Mouse (Mus musculus): Measurements from ENCODE around the gene Dlg2. TPM values are rescaled to one million over a fixed set of nuclear protein-coding genes. Genes with fewer than 3 reads are reported as not detected.

The Dlg2 gene
- total RNA-seq, 2 experiments from 2014 or later, result 0.25 to 0.54 TPM

DNA sequence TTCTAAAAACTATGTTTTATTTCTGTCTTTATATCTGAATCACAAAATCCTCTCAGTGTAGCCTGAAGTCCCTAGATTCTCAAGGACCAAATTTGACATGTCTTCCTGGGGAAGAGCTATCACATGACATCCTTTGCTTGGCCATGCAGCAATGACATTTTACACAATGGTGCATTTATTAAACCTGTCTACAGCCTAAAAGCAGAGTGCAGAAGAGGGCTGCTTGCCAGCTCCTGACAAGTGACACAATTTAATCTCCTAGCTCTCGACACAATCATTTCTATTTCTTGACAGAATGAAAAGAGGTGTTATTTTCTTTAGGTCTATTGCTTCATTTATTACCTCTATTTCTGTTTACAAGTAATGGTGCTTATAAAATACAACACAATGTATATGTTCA lies 1400.4 kb downstream of the Dlg2 start:
- no peak for ATAC-seq (replicated peaks; ENCODE audit: poor library complexity)

DNA sequence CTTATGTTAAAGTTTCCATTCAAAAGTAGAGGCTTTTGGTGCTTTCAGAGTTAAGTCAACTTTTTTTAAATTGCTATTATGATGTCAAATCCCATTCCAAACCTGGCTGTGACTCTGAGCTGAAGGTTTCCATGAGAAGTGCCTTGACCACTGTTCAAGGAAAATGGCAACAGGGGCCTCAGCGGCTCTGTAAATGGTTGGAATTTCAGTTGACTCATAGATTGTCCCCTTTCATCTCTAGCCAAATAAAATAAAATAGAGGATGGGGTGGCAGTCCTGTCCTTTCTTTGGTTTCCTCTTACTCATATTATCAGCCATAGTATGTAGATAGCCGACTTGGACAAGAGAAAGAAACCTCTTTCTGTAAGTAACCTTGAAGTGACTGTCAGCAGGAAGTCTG lies 1401.3 kb downstream of the Dlg2 start:
- no peak for ATAC-seq (replicated peaks; ENCODE audit: poor library complexity)

DNA sequence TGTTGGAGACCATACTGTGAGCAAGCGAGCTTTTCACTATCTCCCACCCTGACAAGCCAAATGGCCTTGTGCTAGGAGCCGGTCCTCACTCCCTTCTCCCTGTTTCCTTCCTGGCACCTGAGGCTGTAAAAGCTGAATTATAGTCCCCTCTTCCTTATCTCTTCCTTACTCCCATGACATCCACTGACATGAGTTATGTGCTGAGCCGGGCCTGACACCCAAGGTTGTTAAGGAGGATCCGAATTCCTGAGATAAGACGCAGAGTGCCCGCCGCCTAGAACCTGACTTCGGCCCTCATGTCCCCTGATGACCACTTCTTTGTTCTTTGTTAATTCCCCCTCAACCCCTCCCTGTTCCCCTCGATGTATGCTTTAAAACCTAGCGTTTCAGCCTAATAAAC lies 1409.9 kb downstream of the Dlg2 start:
- no peak for ATAC-seq (replicated peaks; ENCODE audit: poor library complexity)

DNA sequence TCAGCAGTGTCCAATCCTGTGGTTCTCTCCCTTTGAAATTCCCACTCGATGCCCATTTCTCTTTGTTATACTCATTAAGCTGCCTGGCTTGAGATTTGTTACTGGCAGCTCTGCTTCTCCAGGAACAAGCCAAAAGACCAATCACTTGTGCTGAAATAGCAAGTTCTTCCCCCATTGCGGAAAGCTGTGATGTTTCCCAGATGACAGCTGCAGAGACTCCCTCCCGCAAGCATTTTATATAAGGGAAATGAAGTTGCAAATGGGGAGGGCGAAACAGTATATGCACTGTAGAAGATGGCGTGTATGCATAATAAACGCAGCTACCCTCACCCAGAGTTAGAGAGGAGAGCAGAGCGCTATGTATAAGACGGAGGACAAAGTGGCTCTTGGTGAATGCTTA lies 1417.5 kb downstream of the Dlg2 start:
- no peak for ATAC-seq (replicated peaks; ENCODE audit: poor library complexity)

DNA sequence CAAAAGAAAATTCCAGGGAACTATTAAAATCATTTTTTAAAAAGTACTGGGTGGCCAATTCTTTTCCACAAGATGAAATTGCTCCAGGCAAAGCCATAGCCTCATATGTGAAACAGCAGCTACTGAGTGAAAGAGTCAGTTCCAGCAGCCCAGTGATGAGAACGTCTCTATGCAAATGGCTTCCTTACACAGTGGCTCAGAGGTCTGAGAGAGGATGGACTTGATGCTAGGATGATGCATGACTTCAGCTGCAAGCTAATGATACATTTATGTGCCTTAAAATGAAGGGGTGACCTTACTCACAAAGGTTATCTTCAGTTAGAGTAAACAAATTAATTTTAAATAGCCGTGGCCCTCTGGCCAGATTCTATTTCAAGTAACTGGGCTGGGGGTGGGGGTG lies 1420.5 kb downstream of the Dlg2 start:
- no peak for ATAC-seq (replicated peaks; ENCODE audit: poor library complexity)

DNA sequence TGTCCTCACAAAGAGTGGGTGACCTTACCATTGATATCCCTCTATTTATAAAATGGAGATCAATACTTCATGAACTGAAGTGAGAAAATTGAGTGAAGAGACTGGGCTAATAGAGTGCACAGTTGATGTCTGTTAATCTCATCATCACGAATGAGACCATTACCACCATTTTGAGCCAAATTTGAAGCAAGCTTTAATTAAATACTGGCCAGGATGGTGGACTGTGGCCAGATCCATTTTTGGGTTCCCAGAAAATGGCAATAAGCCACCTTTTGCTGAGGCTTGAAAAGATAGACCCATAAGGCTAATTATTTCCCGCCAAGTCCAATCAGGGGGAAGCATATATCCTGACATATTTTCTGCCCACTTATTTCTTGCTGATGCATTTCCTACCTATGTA lies 1421.0 kb downstream of the Dlg2 start:
- ATAC-seq (replicated peaks; ENCODE audit: poor library complexity), result no peak

DNA sequence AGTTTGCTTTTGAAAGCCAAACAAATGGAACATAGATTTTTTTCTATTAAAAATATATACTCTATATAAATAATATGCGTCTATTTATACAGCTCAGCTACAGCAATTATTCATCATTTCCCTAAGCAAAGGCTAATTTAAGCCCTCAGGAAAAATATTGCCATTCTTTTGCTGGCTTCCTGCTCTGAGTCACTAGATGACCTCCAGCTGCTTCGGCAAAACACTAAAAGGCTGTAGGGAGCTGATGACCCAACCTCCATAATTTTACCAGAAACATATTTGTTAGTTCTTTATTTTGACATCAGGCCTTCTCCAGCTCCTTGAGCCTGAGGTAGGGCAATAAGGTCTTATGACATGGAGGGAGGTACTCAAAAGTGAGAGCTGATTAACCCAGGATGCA lies 1426.0 kb downstream of the Dlg2 start:
- ATAC-seq (replicated peaks; ENCODE audit: poor library complexity), result no peak

DNA sequence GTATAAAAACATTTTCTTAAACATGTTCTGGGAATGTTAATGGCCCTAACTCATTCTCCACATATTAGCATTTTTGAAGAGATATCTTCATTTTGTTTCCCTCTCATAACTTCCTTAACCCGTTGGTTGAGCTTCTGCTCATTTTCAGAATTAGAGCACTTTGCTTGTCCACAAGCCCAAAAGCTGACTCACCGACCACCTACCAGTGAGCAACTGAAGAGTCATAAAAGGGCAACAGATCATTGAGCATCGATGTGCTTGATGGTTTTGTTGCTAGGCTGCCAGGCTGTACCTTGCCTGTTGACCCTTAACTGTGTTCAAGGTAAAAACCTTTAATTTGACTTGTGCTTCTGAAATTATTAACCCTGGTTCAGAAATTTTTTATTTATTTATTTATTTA lies 1440.3 kb downstream of the Dlg2 start:
- ATAC-seq (replicated peaks; ENCODE audit: poor library complexity), result no peak

DNA sequence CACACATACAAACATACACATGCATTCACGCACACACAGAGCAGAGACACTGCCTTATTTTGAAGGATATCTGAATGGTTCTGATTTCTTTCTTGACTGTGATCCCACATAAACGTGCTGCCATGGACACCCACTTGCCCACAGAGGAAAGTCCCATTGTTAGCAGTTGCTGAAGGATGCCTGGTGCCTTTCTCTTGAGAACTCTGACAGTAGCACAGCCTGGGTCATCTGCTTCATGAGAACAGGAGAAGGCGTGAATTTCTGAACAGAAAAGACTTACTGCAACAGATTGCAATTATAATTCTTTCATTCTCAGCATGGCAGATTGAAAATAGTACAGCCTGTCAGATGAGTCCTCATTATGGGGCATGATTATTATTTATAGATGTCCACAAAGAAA lies 1442.6 kb downstream of the Dlg2 start:
- no peak for ATAC-seq (replicated peaks; ENCODE audit: poor library complexity)

DNA sequence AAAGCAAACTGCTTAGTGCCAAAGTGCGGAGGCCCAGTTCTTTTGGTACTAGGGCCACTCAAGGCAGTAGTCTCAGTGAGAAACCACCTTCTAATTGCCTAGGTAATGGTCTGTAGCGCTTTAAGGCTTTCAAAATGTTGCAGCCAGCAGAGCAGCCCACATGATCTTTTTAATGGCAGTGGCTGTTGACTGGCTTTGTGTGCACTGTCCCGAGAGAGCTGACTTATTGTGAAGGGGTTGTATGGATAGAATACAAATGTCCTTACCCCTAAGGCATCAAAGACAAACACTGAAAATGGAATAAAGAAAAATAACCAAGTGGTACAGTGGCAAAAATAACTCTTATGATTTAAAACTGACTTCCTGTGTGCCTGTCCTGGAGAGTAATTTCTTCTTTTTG lies 1443.3 kb downstream of the Dlg2 start:
- no peak for ATAC-seq (replicated peaks; ENCODE audit: poor library complexity)

DNA sequence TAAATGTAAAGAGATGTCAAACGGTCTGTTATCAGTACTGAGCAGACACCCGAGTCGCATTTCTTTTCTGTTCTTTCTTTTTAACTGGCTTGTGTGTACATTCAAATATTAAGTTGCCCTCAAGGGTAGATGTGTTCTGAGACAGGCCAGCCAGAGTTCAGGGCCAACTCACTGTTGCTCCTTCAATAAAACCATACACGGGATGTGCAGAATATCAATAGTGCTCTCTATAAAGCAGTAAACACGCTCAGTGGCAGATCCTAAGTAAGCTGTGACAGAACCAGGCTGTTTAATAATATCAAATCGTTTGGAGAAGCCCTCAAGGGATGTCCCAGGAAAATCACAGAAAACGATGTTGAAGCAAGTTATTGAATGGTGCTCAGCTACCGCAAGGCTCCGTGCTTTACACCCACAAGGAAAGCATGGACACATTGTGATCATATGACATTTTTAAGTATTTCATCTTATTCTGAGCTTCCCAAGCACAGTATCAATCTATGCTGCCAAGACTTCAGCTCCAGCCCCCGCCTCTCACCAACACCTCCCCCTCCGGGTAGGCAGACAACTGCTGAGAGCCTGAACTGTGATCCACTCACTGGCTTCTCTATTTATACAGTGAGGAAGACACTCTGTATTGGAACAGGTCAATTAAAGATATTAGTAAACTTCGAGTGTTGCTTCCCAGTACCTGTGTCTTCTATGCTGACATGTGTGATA lies 1458.6 kb downstream of the Dlg2 start:
- ATAC-seq (replicated peaks; ENCODE audit: poor library complexity), result no peak

DNA sequence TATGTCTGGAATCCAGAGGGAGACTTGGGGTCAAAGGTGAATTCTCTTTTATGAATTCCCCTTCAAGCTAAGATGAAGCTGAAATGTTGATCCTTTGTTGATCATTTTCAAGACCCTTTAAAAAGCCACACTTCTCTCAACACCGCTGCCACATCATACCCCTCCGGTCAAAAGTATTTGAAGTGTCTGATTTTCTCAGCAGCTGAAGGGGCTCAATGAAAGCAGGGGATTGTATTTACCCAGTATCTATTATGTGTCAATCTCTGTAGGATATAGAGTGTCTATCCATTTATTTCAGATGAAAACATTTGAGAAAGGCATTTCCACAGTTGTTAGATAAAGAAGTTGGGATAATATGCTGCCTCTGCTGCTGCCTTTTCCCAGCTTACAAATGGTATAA lies 1459.7 kb downstream of the Dlg2 start:
- ATAC-seq (replicated peaks; ENCODE audit: poor library complexity), result no peak

DNA sequence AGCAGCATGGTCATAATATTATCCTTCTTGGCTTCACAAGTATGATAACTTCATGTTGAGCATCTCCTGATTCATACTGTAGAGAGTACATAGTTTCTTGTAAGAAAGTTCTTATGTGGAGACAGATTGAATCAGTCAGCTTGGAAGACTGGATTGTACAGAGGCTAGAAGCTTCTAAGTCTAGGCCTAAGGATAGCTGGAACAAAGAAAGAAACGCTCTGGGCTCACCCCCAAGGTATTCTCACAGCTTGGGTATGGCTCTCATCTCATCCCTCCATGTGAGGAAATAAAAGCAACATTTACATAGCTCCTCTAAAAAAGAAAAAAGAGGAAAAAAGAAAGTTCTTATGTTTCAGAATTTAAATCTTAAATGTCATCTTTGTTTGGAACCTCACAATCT lies 1466.8 kb downstream of the Dlg2 start:
- no peak for ATAC-seq (replicated peaks; ENCODE audit: poor library complexity)

DNA sequence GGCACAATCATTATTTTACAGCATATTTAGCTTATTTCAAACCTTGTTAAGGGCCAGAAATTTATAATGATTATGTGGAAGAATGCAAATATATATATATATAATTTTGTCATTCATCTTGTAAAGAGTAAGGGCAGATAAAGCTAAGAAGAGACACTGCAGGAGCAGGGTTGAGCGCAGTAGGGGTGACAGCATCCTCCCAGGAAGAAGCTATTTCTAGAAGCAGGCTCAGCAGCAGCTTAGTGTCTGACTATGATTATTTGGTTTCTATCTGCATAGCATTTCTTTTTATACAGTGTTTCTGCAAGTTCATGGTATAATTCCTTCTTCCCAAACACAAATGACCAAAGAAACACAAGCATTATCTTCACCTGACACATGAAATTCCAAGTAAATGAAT lies 1479.1 kb downstream of the Dlg2 start:
- no peak for ATAC-seq (replicated peaks; ENCODE audit: poor library complexity)

DNA sequence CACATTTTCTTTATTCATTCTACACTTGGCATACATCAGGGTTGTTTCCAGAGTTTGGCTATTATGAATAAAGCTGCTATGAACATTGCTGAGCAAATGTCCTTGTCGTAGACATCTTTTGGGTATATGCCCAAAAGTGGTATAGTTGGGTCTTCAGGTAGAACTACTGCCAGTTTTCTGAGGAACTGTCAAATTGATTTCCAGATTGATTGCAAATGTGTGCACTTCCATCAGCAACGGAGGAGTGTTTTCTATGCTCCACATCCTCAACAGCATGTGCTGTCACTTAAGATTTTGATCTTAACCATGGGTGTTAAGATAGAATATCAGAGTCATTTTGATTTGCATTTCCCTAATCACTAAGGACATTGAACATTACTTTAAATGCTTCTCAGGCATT lies 1486.5 kb downstream of the Dlg2 start:
- ATAC-seq (replicated peaks; ENCODE audit: poor library complexity), result no peak

DNA sequence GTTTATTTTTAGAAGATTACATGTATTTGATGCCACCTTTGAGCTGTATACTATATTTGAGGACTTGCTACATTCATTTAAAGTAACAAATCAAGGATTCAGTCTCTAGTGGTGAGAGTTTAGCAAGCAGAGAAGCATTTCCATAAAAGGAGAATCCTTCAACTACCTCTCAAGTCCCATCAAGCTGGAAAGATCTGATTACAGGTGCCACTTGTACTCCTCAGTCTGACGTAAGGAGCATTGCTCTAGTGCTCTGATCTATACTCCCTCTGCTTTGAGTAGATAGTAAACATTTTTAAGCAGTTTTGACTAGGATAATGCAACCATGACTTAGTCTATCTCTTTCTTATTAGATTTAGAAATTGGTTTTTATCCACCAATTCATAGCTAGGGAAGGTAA lies 1496.5 kb downstream of the Dlg2 start:
- ATAC-seq (replicated peaks; ENCODE audit: poor library complexity), result no peak

DNA sequence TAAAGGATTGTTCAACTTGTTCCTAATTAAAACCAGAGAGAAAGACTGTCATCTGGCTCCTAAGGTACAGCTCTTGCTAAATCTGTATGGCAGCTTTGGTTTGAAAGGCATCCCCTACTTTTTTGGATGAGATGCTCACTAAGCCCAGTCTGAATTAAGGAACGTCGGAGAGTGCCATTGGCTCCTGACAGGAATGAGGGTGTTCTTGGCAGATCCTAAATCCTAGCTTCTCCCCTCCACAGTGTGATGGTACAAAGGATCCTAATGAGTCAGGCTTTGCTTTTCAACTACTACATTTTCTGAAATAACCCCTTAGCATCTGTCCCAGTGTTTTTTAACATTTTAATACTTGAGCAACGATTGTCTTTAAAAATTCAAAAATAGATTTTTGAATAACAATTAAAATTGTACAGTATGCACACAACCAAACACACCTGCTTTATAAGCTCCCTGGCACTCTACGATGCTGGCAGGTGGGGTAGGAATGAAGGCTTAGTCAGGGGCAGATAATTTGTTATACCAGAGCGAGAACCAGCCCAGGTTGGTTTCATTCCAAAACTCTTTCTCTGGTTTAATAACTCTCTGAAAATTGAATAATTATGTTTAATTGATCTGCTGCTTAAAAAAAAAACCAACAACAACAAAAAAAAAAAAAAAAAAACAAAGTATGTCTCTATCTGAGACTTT lies 1527.4 kb downstream of the Dlg2 start:
- ATAC-seq (replicated peaks; ENCODE audit: poor library complexity), result no peak

DNA sequence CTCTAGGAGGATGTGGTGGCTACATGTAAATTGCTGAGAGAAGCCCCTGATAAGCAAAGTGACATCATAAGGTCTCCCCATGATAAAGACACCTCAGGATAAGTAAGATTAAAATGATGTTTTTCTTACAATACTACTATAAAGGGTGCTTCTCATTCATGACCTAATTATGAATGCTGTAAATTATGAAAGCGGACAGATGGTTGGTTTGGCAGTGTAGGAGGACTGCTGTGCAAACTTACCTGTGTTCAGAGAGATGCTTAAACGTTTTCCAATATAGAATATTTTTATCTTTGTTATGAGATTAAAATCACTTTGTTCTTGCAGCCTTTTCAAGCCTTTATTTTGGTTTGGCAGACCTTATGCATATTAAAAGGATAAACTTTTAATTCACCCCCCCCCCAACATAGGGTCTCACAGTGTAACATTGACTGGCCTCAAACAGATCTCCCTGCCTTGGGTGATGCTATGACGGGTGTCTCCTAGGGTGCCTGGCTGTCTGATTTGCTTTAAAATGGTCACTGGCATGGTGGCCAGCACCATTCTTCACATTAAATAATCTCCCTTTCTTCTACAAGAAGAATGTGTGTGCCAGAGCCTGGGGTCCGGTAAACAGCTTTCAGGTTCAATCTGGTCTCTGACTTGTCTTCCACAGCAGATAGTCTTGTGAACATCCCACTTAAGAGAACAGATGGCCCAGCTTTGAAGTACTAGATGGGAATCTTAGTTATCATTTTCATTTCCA lies 1529.4 kb downstream of the Dlg2 start:
- ATAC-seq (replicated peaks; ENCODE audit: poor library complexity), result no peak

DNA sequence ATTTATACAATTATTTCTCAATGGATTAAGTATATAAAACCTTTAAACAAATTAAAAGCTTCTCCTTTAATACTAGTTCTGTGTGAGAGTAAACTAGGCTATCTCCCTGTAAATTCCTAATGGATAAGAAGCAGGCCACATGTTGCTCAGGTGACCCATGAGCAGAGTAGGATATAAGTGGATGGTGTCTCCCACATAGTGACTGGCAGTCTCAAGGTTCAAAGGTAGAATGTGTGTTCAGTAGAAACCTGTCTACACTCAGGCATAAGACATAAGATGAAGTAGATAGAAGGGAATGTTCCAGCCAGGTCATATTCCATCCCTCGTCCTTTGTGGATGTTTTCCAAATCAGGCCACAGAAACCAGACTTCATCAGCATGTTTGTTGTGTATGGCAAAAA lies 1532.2 kb downstream of the Dlg2 start:
- no peak for ATAC-seq (replicated peaks; ENCODE audit: poor library complexity)

DNA sequence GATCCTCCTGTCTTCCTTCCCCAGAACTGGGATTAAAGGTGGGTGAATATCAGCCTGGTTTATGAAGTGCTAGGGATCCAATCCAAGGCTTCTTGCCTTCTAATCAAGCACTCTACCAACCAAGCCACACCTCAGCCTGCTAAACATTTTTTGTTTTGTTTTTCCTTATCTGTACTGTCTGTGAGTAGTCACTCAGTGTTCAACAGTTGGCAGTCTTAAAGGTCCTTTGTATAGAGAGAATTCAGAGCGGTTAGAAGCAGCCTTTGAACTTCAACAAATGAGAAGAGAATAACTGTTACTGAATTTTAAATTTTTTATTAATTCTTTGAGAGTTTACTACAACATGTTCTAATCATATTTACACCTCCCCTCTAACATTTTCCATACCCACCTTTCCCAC lies 1548.5 kb downstream of the Dlg2 start:
- no peak for ATAC-seq (replicated peaks; ENCODE audit: poor library complexity)

DNA sequence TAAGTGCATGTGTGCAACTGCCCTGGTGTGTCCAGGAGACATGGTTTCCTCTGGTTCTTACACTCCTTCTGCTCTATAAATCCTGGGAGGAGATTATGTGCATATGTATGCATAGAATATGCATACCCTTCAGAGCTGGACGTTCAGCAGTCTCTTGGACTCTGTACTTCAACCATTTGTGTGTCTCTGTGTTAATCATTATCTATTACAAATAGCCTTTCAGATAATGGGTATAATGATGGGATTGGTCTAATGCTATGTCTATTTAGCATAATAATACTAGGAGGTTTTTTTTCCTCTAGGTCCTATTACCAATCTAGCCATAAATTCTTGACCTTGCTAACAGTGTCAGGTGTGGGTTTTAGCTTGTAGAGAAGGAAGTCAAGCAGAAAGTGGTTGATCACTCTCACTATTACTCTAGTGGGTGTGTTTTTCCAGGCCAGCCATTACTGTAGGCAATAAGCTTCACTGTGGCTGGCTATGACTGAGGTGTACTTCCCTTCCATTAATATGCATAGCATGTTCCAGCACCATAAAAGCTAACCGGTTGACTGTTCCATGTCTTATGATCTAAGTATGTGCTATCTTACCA lies 1549.1 kb downstream of the Dlg2 start:
- no peak for ATAC-seq (replicated peaks; ENCODE audit: poor library complexity)

DNA sequence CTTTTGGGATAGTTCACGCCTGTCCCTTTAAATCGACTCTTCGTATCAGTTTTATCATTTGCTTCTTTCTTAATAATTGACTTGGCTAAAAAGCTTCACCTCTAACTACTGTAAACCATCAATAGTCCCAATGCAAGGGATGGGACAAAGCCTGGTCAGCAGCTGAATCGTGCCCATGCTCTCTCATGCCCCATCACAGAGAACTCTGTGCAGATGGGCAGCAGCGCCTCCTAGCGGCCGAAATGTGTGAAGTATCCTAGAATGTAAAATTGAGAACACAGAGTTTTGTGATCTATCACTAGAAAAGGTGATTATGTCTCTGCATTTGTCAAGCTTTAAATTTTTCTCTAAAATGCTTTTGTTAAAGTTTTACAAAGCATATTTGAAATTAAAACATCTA lies 1550.6 kb downstream of the Dlg2 start:
- ATAC-seq (replicated peaks; ENCODE audit: poor library complexity), result peak; percentile 95
